In the genomic region with DNA sequence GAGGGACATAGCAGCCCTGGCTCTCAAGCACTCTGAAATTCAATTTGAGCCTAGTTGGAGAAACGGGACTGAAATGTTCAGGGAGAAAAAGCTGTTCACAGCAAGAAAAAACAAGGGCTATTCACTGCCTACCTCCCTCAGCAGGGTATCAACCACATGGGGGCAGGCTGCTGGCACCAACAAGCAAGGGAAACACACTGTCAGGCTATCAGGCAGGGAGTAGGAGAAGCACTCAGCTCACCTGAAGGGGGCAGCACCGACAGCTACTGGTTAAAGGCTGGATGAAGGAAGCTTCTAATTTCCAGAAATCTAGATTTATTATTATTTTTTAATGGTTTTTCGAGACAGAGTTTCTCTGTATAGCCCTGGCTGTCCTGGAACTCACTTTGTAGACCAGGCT, we compare ENCODE assay signal across 8 mouse cellular contexts.
DNase-seq lines count a peak whose midpoint lies in the region; ATAC-seq and TF ChIP-seq lines count a peak whose summit lies in the region.

No protein-coding gene starts in this region.

- WGBS in kidney, embryonic 14.5 days: 50% methylated on average over 3 of the region's 3 CpGs
- WGBS in lung, embryonic 14.5 days: 47% methylated on average over 3 of the region's 3 CpGs
- 56% methylated on average over 3 of the region's 3 CpGs for WGBS in forebrain, embryonic 11.5 days

- H3K9ac ChIP-seq in kidney, embryonic 14.5 days (ENCODE audit: low read depth, low read length): no peak overlapping the region
- no peak overlapping the region for H3K9ac ChIP-seq in lung, embryonic 14.5 days
- H3K9ac ChIP-seq in forebrain, embryonic 11.5 days (ENCODE audit: low read length): no peak overlapping the region

- no peaks in the 10 kb centered on the region for H3K4me1 ChIP-seq in kidney, embryonic 14.5 days (ENCODE audit: control insufficient read depth, insufficient read depth, low read length)
- H3K4me1 ChIP-seq in E14TG2a.4 (replicated peaks; ENCODE audit: low read depth, low read length): peaks cover 28% of the 10 kb centered on the region
- no peaks in the 10 kb centered on the region for H3K4me1 ChIP-seq in bone marrow macrophage, adult 2 months (ENCODE audit: control insufficient read depth, insufficient read depth, low read length)
- no peaks in the 10 kb centered on the region for H3K4me1 ChIP-seq in lung, embryonic 14.5 days (ENCODE audit: insufficient read depth)
- H3K4me1 ChIP-seq in forebrain, embryonic 11.5 days (replicated peaks; ENCODE audit: control insufficient read depth, insufficient read depth, low read length): no peaks in the 10 kb centered on the region

- no peak overlapping the region for H3K4me3 ChIP-seq in kidney, embryonic 14.5 days (ENCODE audit: low read length)
- no peak overlapping the region for H3K4me3 ChIP-seq in E14TG2a.4 (replicated peaks; ENCODE audit: low read length)
- H3K4me3 ChIP-seq in bone marrow macrophage, adult 2 months (ENCODE audit: insufficient read depth, low read length): no peak overlapping the region
- no peak overlapping the region for H3K4me3 ChIP-seq in lung, embryonic 14.5 days (ENCODE audit: low read depth, low read length)
- H3K4me3 ChIP-seq in forebrain, embryonic 11.5 days (ENCODE audit: low read depth, low read length): no peak overlapping the region

- no peaks in the 10 kb centered on the region for H3K9me3 ChIP-seq in kidney, embryonic 14.5 days (ENCODE audit: control insufficient read depth, low read length)
- H3K9me3 ChIP-seq in E14TG2a.4 (ENCODE audit: low read length): 0 out of 2 replicates have a peak, but pooled peaks cover 7% of the 10 kb centered on the region
- no peaks in the 10 kb centered on the region for H3K9me3 ChIP-seq in lung, embryonic 14.5 days (ENCODE audit: low read depth, low read length)
- H3K9me3 ChIP-seq in forebrain, embryonic 11.5 days (ENCODE audit: control insufficient read depth, low read length): no peaks in the 10 kb centered on the region; the same call in 1 of the 2 replicates

- H3K27me3 ChIP-seq in kidney, embryonic 14.5 days (ENCODE audit: control insufficient read depth, insufficient read depth, low read length): no peaks in the 10 kb centered on the region
- H3K27me3 ChIP-seq in E14TG2a.4 (ENCODE audit: insufficient read depth, low read length): no peaks in the 10 kb centered on the region
- no peaks in the 10 kb centered on the region for H3K27me3 ChIP-seq in lung, embryonic 14.5 days (ENCODE audit: insufficient read depth, low read length)
- no peaks in the 10 kb centered on the region for H3K27me3 ChIP-seq in forebrain, embryonic 11.5 days (ENCODE audit: control insufficient read depth, insufficient read depth, low read length)

- DNase-seq in kidney, adult 11 months: peak; percentile 68
- DNase-seq in gastrocnemius, adult 8-10 months (ENCODE audit: low spot score in 2 of 2): peak; percentile 27 to 47
- DNase-seq in lung, embryonic 14.5 days: peak; percentile 18
- DNase-seq in forebrain, embryonic 11.5 days (ENCODE audit: low spot score): no peak
- DNase-seq in Muller cell, postnatal 12 days (ENCODE audit: inconsistent ontology term): no peak

- H3K36me3 ChIP-seq in kidney, embryonic 14.5 days (ENCODE audit: control insufficient read depth, insufficient read depth, low read length): no peaks in the 10 kb centered on the region
- peaks cover 11% of the 10 kb centered on the region for H3K36me3 ChIP-seq in E14TG2a.4 (ENCODE audit: insufficient read depth, low read length)
- H3K36me3 ChIP-seq in lung, embryonic 14.5 days (ENCODE audit: insufficient read depth): no peaks in the 10 kb centered on the region
- no peaks in the 10 kb centered on the region for H3K36me3 ChIP-seq in forebrain, embryonic 11.5 days (ENCODE audit: control insufficient read depth, insufficient read depth, low read length)

- TF ChIP-seq POLR2A in bone marrow macrophage, adult 2 months (IDR thresholded peaks at IDR 0.05; ENCODE audit: borderline replicate concordance, low read depth, low read length): no peak

- H3K27ac ChIP-seq in kidney, embryonic 14.5 days (ENCODE audit: low read depth, low read length): no peak overlapping the region
- no peak overlapping the region for H3K27ac ChIP-seq in bone marrow macrophage, adult 2 months (ENCODE audit: insufficient read depth, low read depth, low read length)
- H3K27ac ChIP-seq in lung, embryonic 14.5 days (ENCODE audit: low read depth): no peak overlapping the region
- H3K27ac ChIP-seq in forebrain, embryonic 11.5 days (ENCODE audit: low read depth, low read length): no peak overlapping the region

- no peak overlapping the region for H3K4me2 ChIP-seq in kidney, embryonic 14.5 days (replicated peaks; ENCODE audit: low read depth, low read length)
- H3K4me2 ChIP-seq in lung, embryonic 14.5 days: no peak overlapping the region
- no peak overlapping the region for H3K4me2 ChIP-seq in forebrain, embryonic 11.5 days (ENCODE audit: low read depth, low read length, severe bottlenecking)

- peak; percentile 68 for TF ChIP-seq CTCF in E14TG2a.4 (conservative IDR thresholded peaks at IDR 0.05; ENCODE audit: low read length)
- peak; percentile 42 for TF ChIP-seq CTCF in bone marrow macrophage, adult 2 months (IDR thresholded peaks at IDR 0.05; ENCODE audit: low read depth, low read length)
- peak; percentile 50 for TF ChIP-seq CTCF in lung, embryonic 14.5 days (IDR thresholded peaks at IDR 0.05; ENCODE audit: low read depth)

- ATAC-seq in kidney, embryonic 14.5 days (ENCODE audit: low FRiP score, low TSS enrichment): no peak
- ATAC-seq in lung, embryonic 14.5 days (ENCODE audit: insufficient read depth): no peak
- no peak for ATAC-seq in forebrain, embryonic 11.5 days (replicated peaks; ENCODE audit: low FRiP score)

Comparison
In these comparisons a context has a peak if more than half of its experiments do, and no peak if none do; other contexts are left out.
1. DNase-seq: peak in kidney, adult 11 months (single experiment), gastrocnemius, adult 8-10 months (2 of 2) and lung, embryonic 14.5 days (single experiment); none in forebrain, embryonic 11.5 days (single experiment) and Muller cell, postnatal 12 days (single experiment).
2. Peak in every context shown above with its lines, with median percentiles within 50 percentile points of each other: CTCF ChIP-seq.